ENCODE assay signal across 18 mouse cellular contexts in genomic region chr7:70756676-70757075, GRCm38 (mm10).
"Had no signal": no experiment of that assay in that cellular context is flagged by ENCODE, and none has a peak within 500 bp of the region (broad histone marks: within the 10 kb centered on the region; RNA-seq: fewer than 3 reads in every experiment).

No protein-coding gene starts in this region.

- H3K27ac ChIP-seq: midbrain, embryonic 10.5 days; midbrain, embryonic 12.5 days; neural tube, embryonic 13.5 days; neural tube, embryonic 15.5 days had no signal

- H3K4me2 ChIP-seq: lung, embryonic 14.5 days; midbrain, embryonic 12.5 days; neural tube, embryonic 13.5 days; neural tube, embryonic 15.5 days had no signal

- H3K4me3 ChIP-seq: midbrain, embryonic 10.5 days; midbrain, embryonic 12.5 days; myocyte; neural tube, embryonic 13.5 days; neural tube, embryonic 15.5 days had no signal

- ATAC-seq: midbrain, embryonic 16.5 days had no signal

- DNase-seq: lung, embryonic 14.5 days; lung, postnatal 10 days; lung, postnatal 4 days; midbrain, embryonic 14.5 days; retina, postnatal 1 day; right cerebral cortex, adult 18-20 months; right cerebral cortex, postnatal 25 days; right cerebral cortex, postnatal 4 days; spleen, adult 18-20 months; thymus, adult 18-20 months; thymus, postnatal 14 days; thymus, postnatal 36 days had no signal

- H3K4me1 ChIP-seq: midbrain, embryonic 12.5 days; neural tube, embryonic 15.5 days had no signal

- H3K9ac ChIP-seq: lung, embryonic 14.5 days; midbrain, embryonic 12.5 days; neural tube, embryonic 13.5 days; neural tube, embryonic 15.5 days had no signal

- H3K36me3 ChIP-seq: midbrain, embryonic 10.5 days; midbrain, embryonic 12.5 days; neural tube, embryonic 13.5 days; neural tube, embryonic 15.5 days had no signal

- H3K9me3 ChIP-seq: neural tube, embryonic 13.5 days; neural tube, embryonic 15.5 days had no signal
